Mouse (Mus musculus) CH12.LX (cell line): Measurements from ENCODE around the gene Dock11. TPM values are rescaled to one million over a fixed set of nuclear protein-coding genes. Genes with fewer than 3 reads are reported as not detected.

Experiments
- polyA plus RNA-seq: library from polyadenylated mRNA; unstranded; fragments of >175 nt; gene quantifications from 2 replicates; pipeline ENCODE4 v1.2.1, GENCODE M21; 2012; ENCODE audit warnings: low read depth; ENCODE audit not compliant: insufficient read length
- total RNA-seq, 2 experiments: library from RNA; depleted of rRNA; stranded (reverse); fragments of 300-350 nt in 1 of 2; fragments of >200 nt in 1 of 2; gene quantifications; 2 replicates each; pipeline ENCODE4 v1.2.3; 2012 to 2014

Dock11 gene
- total and polyA plus RNA-seq, 3 experiments, result 25.4 to 47.6 (median 31.8) TPM

Other genes with a start within 250 kb of the Dock11 start
- gene Il13ra1, start 223.3 kb downstream of the Dock11 start, total RNA-seq (2012; rRNA removed), result 0.21 and 0.34 TPM in 2 replicates
- gene Il13ra1, start 223.3 kb downstream of the Dock11 start, total RNA-seq (2014; rRNA removed), result 1.6 TPM in 2 replicates
- 0.59 and 0.60 TPM in 2 replicates for gene Il13ra1, start 223.3 kb downstream of the Dock11 start, polyA plus RNA-seq